Mouse (Mus musculus): ENCODE data around the gene Zfp366. TPM values are rescaled to one million over a fixed set of nuclear protein-coding genes. Genes with fewer than 3 reads are reported as not detected.

The Zfp366 gene
- total and polyA plus RNA-seq, 2 experiments from 2014 or later, result 0.41 to 3.0 TPM

GRCm38 (mm10) chr13:99151121-99151520 lies 33.5 kb upstream of the Zfp366 start:
- 33% methylated on average over 8 of the region's 8 CpGs for WGBS
- Histone ChIP-seq H3K27me3 (ENCODE audit: insufficient read depth, low read length) (no peaks in the 10 kb centered on the region), H3K4me2 (ENCODE audit: low read depth) (no peak overlapping the region), H3K9ac (no peak overlapping the region), H3K27ac (ENCODE audit: low read depth, low read length) (no peak overlapping the region), H3K9me3 (ENCODE audit: low read length) (no peaks in the 10 kb centered on the region), H3K4me1 (ENCODE audit: insufficient read depth) (0 out of 2 replicates have a peak, but pooled peaks cover 4% of the 10 kb centered on the region), H3K4me3 (ENCODE audit: low read depth, low read length) (no peak overlapping the region), H3K36me3 (ENCODE audit: insufficient read depth) (no peaks in the 10 kb centered on the region)
- no peak for TF ChIP-seq CTCF (IDR thresholded peaks at IDR 0.05; ENCODE audit: low read depth)
- no peak for DNase-seq
- no peak for ATAC-seq

GRCm38 (mm10) chr13:99152305-99152930 lies 32.2 kb upstream of the Zfp366 start:
- Histone ChIP-seq H3K4me2 (ENCODE audit: low read depth) (no peak overlapping the region), H3K36me3 (ENCODE audit: insufficient read depth) (no peaks in the 10 kb centered on the region), H3K4me1 (ENCODE audit: insufficient read depth) (0 out of 2 replicates have a peak, but pooled peaks cover 4% of the 10 kb centered on the region), H3K4me3 (ENCODE audit: low read depth, low read length) (no peak overlapping the region), H3K27ac (ENCODE audit: low read depth, low read length) (no peak overlapping the region), H3K9ac (no peak overlapping the region), H3K27me3 (ENCODE audit: insufficient read depth, low read length) (no peaks in the 10 kb centered on the region), H3K9me3 (ENCODE audit: low read length) (no peaks in the 10 kb centered on the region)
- peak; percentile 42 for TF ChIP-seq CTCF (IDR thresholded peaks at IDR 0.05; ENCODE audit: low read depth)
- DNase-seq (no peak), ATAC-seq (no peak)
- 37% methylated on average over 18 of the region's 18 CpGs for whole genome bisulfite sequencing

DNA sequence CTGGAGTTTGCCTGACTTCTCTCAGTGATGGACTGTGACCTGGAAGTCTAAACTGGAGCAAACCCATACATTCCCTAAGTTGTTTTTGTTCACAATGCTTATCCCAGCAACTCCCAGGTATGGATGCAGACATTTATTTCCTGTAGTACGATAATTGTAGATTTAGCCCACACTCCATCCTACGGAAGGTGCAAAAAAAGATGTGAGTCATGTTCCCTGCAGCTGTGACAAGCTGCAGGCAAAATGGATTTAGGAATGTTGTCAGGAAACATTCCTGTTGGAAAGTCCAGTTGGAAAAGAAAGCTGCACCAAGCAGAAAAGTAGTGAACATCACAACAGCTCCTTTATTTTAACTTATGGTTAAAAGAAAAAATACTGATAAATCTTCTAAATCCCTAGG lies 26.9 kb upstream of the Zfp366 start:
- no peaks in the 10 kb centered on the region for H3K9me3 ChIP-seq (ENCODE audit: low read length)
- H3K4me1 ChIP-seq (ENCODE audit: insufficient read depth), result no peaks in the 10 kb centered on the region
- H3K4me2 ChIP-seq (ENCODE audit: low read depth), result no peak overlapping the region
- H3K4me3 ChIP-seq (ENCODE audit: low read depth, low read length), result no peak overlapping the region
- no peak for DNase-seq
- no peak overlapping the region for H3K27ac ChIP-seq (ENCODE audit: low read depth, low read length)
- H3K9ac ChIP-seq, result no peak overlapping the region
- TF ChIP-seq CTCF (IDR thresholded peaks at IDR 0.05; ENCODE audit: low read depth), result no peak
- no peaks in the 10 kb centered on the region for H3K36me3 ChIP-seq (ENCODE audit: insufficient read depth)
- H3K27me3 ChIP-seq (ENCODE audit: insufficient read depth, low read length), result no peaks in the 10 kb centered on the region
- no peak for ATAC-seq
- 91% methylated on average over 2 of the region's 2 CpGs for WGBS

DNA sequence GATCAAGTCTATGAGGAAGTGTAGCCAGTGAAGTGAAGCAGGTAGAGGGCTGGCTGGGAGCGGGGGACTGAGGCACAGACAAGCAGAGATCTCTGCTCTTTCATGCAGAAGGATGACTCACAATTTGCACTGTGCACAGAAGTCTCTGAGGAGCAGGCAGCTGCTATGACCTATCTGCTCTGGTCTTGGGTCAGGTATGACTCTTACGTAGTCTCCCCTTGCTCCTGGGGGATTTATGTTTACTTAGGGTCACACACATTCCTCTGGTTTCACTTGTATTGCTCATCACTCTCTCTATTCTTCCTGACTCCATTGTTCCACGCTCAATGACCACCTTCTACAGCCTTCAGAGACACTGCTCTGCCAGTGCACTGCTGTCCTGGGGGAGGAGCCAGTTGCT lies 25.9 kb upstream of the Zfp366 start:
- no peaks in the 10 kb centered on the region for H3K36me3 ChIP-seq (ENCODE audit: insufficient read depth)
- DNase-seq, result no peak
- no peak overlapping the region for H3K4me3 ChIP-seq (ENCODE audit: low read depth, low read length)
- H3K4me2 ChIP-seq (ENCODE audit: low read depth), result no peak overlapping the region
- no peak for TF ChIP-seq CTCF (IDR thresholded peaks at IDR 0.05; ENCODE audit: low read depth)
- no peaks in the 10 kb centered on the region for H3K27me3 ChIP-seq (ENCODE audit: insufficient read depth, low read length)
- H3K9me3 ChIP-seq (ENCODE audit: low read length), result no peaks in the 10 kb centered on the region
- ATAC-seq, result no peak
- H3K4me1 ChIP-seq (ENCODE audit: insufficient read depth), result no peaks in the 10 kb centered on the region
- no peak overlapping the region for H3K27ac ChIP-seq (ENCODE audit: low read depth, low read length)
- WGBS, result 93% methylated on average over 3 of the region's 3 CpGs
- H3K9ac ChIP-seq, result no peak overlapping the region

DNA sequence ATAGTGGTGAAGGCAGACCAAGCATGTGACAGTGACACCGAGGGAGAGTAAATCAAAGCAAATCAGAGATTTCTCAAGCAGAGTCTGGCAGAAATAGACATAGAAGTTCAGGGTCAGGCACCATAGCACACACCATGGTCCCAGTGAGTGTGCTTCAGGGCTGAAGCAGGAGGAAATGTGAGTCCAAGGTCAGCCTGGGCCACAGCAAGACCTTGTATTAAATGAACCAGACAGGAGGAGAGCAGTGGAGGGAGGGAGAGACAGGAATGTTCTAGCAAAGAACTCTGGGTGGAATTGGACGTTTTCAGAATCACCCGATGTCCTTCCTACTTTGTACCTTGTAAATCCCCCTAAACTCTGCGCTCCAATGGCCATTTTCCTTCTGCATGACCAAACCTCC lies 21.6 kb upstream of the Zfp366 start:
- Histone ChIP-seq H3K4me2 (ENCODE audit: low read depth) (no peak overlapping the region), H3K9me3 (ENCODE audit: low read length) (no peaks in the 10 kb centered on the region), H3K4me3 (ENCODE audit: low read depth, low read length) (no peak overlapping the region), H3K27me3 (ENCODE audit: insufficient read depth, low read length) (no peaks in the 10 kb centered on the region), H3K4me1 (ENCODE audit: insufficient read depth) (no peaks in the 10 kb centered on the region), H3K9ac (no peak overlapping the region), H3K27ac (ENCODE audit: low read depth, low read length) (no peak overlapping the region), H3K36me3 (ENCODE audit: insufficient read depth) (no peaks in the 10 kb centered on the region)
- 50% methylated on average over 4 of the region's 4 CpGs for WGBS
- ATAC-seq (no peak), DNase-seq (no peak)
- TF ChIP-seq CTCF (IDR thresholded peaks at IDR 0.05; ENCODE audit: low read depth), result no peak

- Histone ChIP-seq H3K9me3 (ENCODE audit: low read length) (no peaks in the 10 kb centered on the region), H3K9ac (no peak overlapping the region), H3K27ac (ENCODE audit: low read depth, low read length) (no peak overlapping the region), H3K4me2 (ENCODE audit: low read depth) (no peak overlapping the region), H3K4me3 (ENCODE audit: low read depth, low read length) (no peak overlapping the region), H3K36me3 (ENCODE audit: insufficient read depth) (no peaks in the 10 kb centered on the region), H3K27me3 (ENCODE audit: insufficient read depth, low read length) (no peaks in the 10 kb centered on the region), H3K4me1 (ENCODE audit: insufficient read depth) (no peaks in the 10 kb centered on the region)
- 35% methylated on average over 10 of the region's 10 CpGs for WGBS
- TF ChIP-seq CTCF (IDR thresholded peaks at IDR 0.05; ENCODE audit: low read depth), result no peak
- DNase-seq (no peak), ATAC-seq (no peak)
Observed at GRCm38 (mm10) chr13:99163521-99164359, 20.9 kb upstream of the Zfp366 start.

- DNase-seq, result no peak
- H3K9me3 ChIP-seq (ENCODE audit: low read length), result no peaks in the 10 kb centered on the region
- H3K27me3 ChIP-seq (ENCODE audit: insufficient read depth, low read length), result no peaks in the 10 kb centered on the region
- no peak for ATAC-seq
- no peak overlapping the region for H3K4me2 ChIP-seq (ENCODE audit: low read depth)
- no peak overlapping the region for H3K9ac ChIP-seq
- H3K4me3 ChIP-seq (ENCODE audit: low read depth, low read length), result no peak overlapping the region
- H3K27ac ChIP-seq (ENCODE audit: low read depth, low read length), result no peak overlapping the region
- H3K36me3 ChIP-seq (ENCODE audit: insufficient read depth), result no peaks in the 10 kb centered on the region
- H3K4me1 ChIP-seq (ENCODE audit: insufficient read depth), result no peaks in the 10 kb centered on the region
- no peak for TF ChIP-seq CTCF (IDR thresholded peaks at IDR 0.05; ENCODE audit: low read depth)
- whole genome bisulfite sequencing, result 72% methylated on average over 2 of the region's 2 CpGs
Observed at GRCm38 (mm10) chr13:99164360-99164759, 20.3 kb upstream of the Zfp366 start.

All from forebrain, postnatal 0 days (tissue).